Mouse (Mus musculus): ENCODE measurements at regions not wholly inside any gene's neighbourhood (a gene's known extent, or its start where the extent isn't known, plus 50 kb on each side); places are given as distances from the start of the nearest gene placed in this dataset.

- Histone ChIP-seq H3K4me2 (no peak overlapping the region), H3K36me3 (ENCODE audit: insufficient read depth) (no peaks in the 10 kb centered on the region), H3K27ac (ENCODE audit: low read depth) (no peak overlapping the region), H3K9me3 (ENCODE audit: low read depth, low read length) (no peaks in the 10 kb centered on the region), H3K4me1 (ENCODE audit: insufficient read depth) (no peaks in the 10 kb centered on the region), H3K4me3 (ENCODE audit: low read depth, low read length) (no peak overlapping the region), H3K27me3 (ENCODE audit: insufficient read depth, low read length) (no peaks in the 10 kb centered on the region), H3K9ac (no peak overlapping the region)
- ATAC-seq (ENCODE audit: insufficient read depth): no peak
- DNase-seq: peak; percentile 1
- TF ChIP-seq CTCF (IDR thresholded peaks at IDR 0.05; ENCODE audit: low read depth): 0 out of 2 replicates have a peak, but pooled peaks have one; percentile 12
Observed at GRCm38 (mm10) chrX:77980676-77981075, 55.8 kb upstream of the 5430402E10Rik start.
